Mouse (Mus musculus): ENCODE data around the gene Wnt10b. TPM values are rescaled to one million over a fixed set of nuclear protein-coding genes. Genes with fewer than 3 reads are reported as not detected.

Gene Wnt10b
- total RNA-seq, 2 experiments from 2014 or later: 0.63 to 0.64 TPM

Other genes with a start within 250 kb of the Wnt10b start
- 10 to 100 TPM; 62.2 to 64.0 TPM for gene Kansl2, start 243.9 kb downstream of the Wnt10b start, total RNA-seq (2021)
- gene Ccnt1, start 207.2 kb downstream of the Wnt10b start, total RNA-seq (2021): 10 to 100 TPM; 42.0 to 50.2 TPM
- not detected for gene 4930415O20Rik, start 207.1 kb downstream of the Wnt10b start, total RNA-seq (2021)
- gene Adcy6, start 168.1 kb downstream of the Wnt10b start, total RNA-seq (2021): 10 to 100 TPM; 37.1 to 38.1 TPM
- 100 to 1,000 TPM; 173 to 185 TPM for gene Cacnb3, start 147.3 kb downstream of the Wnt10b start, total RNA-seq (2021)
- 10 to 100 TPM; 55.8 to 58.2 TPM for gene Ddx23, start 115.3 kb downstream of the Wnt10b start, total RNA-seq (2021)
- 10 to 100 TPM; 68.6 to 70.1 TPM for gene Rnd1, start 100.7 kb downstream of the Wnt10b start, total RNA-seq (2021)
- 10 to 100 TPM; 13.6 to 14.5 TPM for gene Ccdc65, start 69.9 kb downstream of the Wnt10b start, total RNA-seq (2021)
- 1 to 10 TPM; 2.2 TPM for gene Fkbp11, start 50.0 kb downstream of the Wnt10b start, total RNA-seq (2021)
- gene Arf3, start 14.9 kb downstream of the Wnt10b start, total RNA-seq (2021): 100 to 1,000 TPM; 651 to 661 TPM
- gene Wnt1, start 11.7 kb upstream of the Wnt10b start, total RNA-seq (2021): not detected
- 100 to 1,000 TPM; 285 to 294 TPM for gene Ddn, start 31.3 kb upstream of the Wnt10b start, total RNA-seq (2021)
- 10 to 100 TPM; 41.7 to 44.6 TPM for gene Prkag1, start 53.4 kb upstream of the Wnt10b start, total RNA-seq (2021)
- gene Kmt2d, start 93.1 kb upstream of the Wnt10b start, total RNA-seq (2021): 10 to 100 TPM; 62.4 to 64.3 TPM
- 10 to 100 TPM; 11.2 to 14.1 TPM for gene Rhebl1, start 116.4 kb upstream of the Wnt10b start, total RNA-seq (2021)
- under 1 TPM; 0.16 to 0.47 TPM for gene Dhh, start 120.4 kb upstream of the Wnt10b start, total RNA-seq (2021)
- 10 to 100 TPM; 15.4 to 21.6 TPM for gene Lmbr1l, start 140.1 kb upstream of the Wnt10b start, total RNA-seq (2021)
- gene Tuba1b, start 156.4 kb upstream of the Wnt10b start, total RNA-seq (2021): 1,000 to 10,000 TPM in 1 of 2 experiments, 100 to 1,000 TPM in 1; 986 to 1,032 TPM
- not detected for gene Gm49450, start 175.4 kb upstream of the Wnt10b start, total RNA-seq (2021)
- 1,000 to 10,000 TPM; 4,375 to 4,691 TPM for gene Tuba1a, start 175.6 kb upstream of the Wnt10b start, total RNA-seq (2021)

Measured in left cerebral cortex, postnatal 10 days (tissue).